Mouse (Mus musculus) megakaryocyte, embryonic 14.5 days (primary cell): ENCODE measurements around the gene Sh2d4b.

Experiments
- FLI1 ChIP-seq: IDR thresholded peaks from 2 replicates; pipeline ENCODE4 v1.6.1; 2012; ENCODE audit warnings: low read length, inconsistent platforms, mixed read lengths
- GATA1 ChIP-seq: IDR thresholded peaks from 3 replicates; pipeline ENCODE4 v1.6.1; 2012; ENCODE audit warnings: mixed read lengths, low read length, inconsistent platforms, borderline replicate concordance

- TF ChIP-seq FLI1, result no peak
- TF ChIP-seq GATA1, result no peak
Observed at GRCm38 (mm10) chr14:40895681-40896080, 2.6 kb upstream of the Sh2d4b start.
